Mouse (Mus musculus) erythroblast, embryonic 14.5 days (primary cell): Measurements from ENCODE around the gene Arpp21.

Source experiments
- GATA1 ChIP-seq: IDR thresholded peaks from 2 replicates; pipeline ENCODE4 v1.6.1; 2012; ENCODE audit warnings: low read length, inconsistent platforms, mixed read lengths
- TAL1 ChIP-seq: IDR thresholded peaks from 3 replicates; pipeline ENCODE4 v1.6.1; 2012; ENCODE audit warnings: low read length, inconsistent platforms, mixed read lengths

GRCm38 (mm10) chr9:112231935-112232575, 3.7 kb downstream of the Arpp21 start:
- TF ChIP-seq GATA1 (no peak), TAL1 (no peak)
